Mouse (Mus musculus): ENCODE results near the gene Fat1.
A peak's percentile ranks its signal among the peaks of the same experiment; 100 is the strongest.
"Not testable (repeated sequence)": the region's sequence is repeated elsewhere in the genome, so short reads cannot be mapped to it uniquely, and the experiment has no call there.

The Fat1 gene

GRCm38 (mm10) chr8:45011774-45012173, 76.5 kb downstream of the Fat1 start:
- no peak for DNase-seq

- no peak for DNase-seq
Measured at GRCm38 (mm10) chr8:45013852-45014251, 78.6 kb downstream of the Fat1 start.

- DNase-seq, result no peak
Measured at GRCm38 (mm10) chr8:45014498-45015067, 79.3 kb downstream of the Fat1 start.

- no peak for DNase-seq
Measured at GRCm38 (mm10) chr8:45015876-45016275, 80.6 kb downstream of the Fat1 start.

DNA sequence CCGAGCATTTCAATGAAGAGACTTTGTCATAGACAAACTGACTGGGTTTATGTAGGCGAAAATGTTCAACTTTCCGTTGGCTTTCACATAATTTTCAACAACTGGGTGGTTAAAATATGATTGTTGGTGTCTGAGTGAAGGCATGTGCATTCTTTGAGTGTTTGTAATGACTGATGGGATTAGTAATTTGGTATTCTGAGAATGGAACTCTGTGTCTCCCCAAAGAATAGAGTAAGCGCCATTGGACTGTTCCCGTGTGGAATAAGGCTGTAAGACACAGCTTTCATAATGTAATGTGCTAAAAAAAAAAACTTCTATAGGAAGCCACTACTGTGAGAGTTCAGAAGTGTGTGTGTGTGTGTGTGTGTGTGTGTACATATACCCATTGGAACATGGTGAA, 84.0 kb downstream of the Fat1 start:
- DNase-seq, result no peak

- no peak for DNase-seq
Measured at GRCm38 (mm10) chr8:45021171-45021570, 85.9 kb downstream of the Fat1 start.

DNA sequence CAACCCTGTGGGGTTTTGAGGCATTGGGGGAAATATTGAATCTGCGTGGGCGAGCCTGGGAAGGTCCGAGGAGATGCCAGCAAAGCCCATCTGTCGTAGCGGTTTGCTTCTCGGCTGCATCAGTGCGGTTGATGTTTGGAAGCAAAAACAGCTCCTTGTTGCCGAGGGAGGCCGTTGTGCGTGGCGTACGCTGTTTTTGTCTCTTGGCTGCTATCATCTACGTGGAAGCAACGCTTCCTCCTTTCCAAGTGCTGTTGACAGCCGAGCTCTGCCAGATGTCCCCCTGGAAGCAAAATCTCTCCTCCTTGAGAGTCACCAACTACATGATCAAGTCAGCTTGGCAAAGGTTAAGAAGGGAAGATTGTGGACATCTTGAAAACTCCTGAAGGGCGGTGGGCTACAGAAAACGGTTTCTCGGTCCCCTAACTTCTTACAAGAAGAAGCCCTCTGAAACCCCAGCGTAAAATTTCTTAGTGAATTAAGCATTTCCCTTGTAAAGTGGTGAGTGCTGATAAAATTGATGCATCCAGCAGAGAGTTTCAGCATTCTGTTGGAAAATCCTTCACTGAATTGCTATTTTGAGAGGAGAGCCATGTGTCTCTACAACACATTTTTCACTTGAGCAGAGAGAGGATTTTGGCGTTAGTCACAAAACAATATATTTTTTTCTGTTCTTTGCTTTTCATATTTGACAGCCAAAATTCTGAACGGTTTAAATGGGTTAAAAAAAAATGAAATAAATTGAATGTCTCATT, 86.8 kb downstream of the Fat1 start:
- peak; percentile 70 for DNase-seq

DNA sequence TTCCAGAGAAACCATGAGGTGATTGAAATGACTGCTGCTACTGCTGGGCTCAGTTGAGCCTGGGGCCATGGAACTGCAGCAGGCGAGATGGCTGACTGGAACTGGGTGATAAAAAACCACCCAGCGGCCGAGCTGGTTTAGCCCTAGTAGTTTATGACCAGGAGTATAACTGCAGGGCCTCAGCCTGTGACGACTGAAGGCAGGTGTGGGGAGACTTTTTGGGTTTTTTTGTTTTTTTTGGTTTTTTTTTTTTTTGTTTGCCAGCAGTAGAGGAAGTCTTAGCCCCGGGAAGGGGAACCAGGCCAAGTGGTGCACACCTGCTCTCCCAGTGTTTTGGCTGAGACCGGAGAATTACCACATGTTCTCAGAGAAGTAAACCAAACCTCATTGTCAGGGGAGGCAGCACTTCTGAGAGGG, 92.8 kb downstream of the Fat1 start:
- no peak for DNase-seq

- DNase-seq, result no peak
Measured at GRCm38 (mm10) chr8:45038350-45038749, 103.1 kb downstream of the Fat1 start.

DNA sequence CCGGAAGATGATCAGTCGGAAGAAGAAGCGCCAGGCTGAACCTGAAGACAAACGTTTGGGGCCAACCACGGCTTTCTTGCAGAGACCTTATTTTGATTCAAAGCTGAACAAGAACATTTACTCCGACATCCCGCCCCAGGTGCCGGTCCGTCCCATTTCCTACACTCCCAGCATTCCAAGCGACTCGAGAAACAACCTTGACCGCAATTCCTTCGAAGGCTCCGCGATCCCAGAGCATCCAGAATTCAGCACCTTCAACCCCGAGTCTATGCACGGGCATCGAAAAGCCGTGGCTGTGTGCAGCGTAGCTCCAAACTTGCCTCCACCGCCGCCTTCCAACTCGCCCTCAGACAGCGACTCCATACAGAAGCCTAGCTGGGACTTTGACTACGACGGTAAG, 108.9 kb downstream of the Fat1 start:
- DNase-seq, result no peak

- DNase-seq, result no peak
Measured at GRCm38 (mm10) chr8:45050451-45050850, 115.2 kb downstream of the Fat1 start.

DNA sequence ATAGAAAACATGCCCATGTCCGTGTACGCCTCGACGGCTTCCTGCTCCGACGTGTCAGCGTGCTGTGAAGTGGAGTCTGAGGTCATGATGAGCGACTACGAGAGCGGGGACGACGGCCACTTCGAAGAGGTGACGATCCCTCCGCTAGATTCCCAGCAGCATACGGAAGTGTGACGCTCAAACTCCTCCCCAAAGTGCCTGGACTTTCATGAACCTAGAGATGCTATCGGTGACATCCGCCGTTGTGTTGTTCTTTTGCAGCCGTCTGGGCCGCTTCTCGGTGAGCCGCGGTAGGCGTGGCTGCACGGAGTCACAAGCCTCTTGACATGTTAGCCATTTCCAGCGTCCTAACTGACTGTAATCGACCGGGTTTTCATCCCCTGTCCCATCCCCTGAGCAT, 116.0 kb downstream of the Fat1 start:
- no peak for DNase-seq

DNA sequence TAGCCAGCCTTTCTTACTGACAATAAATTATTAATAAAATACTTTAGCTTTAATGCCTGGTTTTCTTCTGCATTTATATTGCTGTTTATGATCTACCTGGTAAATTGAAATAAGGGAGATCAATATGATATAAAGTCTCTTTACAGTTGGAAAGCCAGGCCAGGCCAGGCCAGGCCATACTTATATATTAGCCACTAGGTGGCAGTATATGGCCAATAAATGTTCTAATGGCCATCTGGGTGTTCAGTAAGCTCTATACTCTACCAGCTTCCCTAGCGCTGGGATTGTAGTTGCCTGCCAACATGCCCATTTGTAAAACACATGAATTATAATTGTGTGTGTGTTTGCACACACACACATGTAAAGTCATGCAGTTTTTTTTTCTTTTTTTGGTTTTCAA, 117.0 kb downstream of the Fat1 start:
- no peak for DNase-seq

DNA sequence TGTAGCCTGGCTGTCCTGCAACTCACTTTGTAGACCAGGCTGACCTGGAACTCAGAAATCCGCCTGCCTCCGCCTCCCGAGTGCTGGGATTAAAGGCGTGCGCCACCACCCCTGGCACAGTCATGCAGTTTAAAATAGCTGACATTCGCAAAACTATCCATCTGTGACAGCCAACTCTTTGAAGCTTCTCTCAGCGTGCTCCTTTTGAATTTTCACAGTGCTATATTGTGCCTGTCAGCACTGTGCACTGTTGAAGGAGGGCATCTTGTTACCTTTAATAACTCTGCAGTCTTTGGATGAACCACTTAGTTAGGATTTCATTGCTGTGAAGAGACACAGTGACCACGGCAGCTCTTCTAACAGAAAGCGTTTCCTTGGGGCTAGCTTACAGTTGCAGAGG, 117.4 kb downstream of the Fat1 start:
- no peak for DNase-seq

DNA sequence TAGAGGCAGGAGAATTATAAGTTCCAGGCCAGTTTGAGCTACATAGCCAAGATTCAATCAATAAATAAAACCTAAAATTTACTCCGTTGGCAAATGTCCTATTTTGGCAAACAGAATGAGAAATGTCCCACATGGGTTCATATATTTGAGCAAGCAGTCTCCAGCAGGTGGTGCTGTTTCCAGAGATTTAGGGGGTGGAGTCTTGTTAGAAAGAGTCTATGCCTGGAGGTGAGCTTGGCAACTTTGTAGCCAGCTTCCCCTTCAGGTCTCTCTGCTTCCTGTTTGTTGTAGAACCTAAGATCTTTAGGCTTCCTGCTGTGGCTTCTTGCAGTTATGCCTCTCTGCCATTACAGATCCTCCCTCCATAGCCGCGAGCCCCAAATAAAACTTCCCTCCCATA, 120.3 kb downstream of the Fat1 start:
- DNase-seq, result no peak

DNA sequence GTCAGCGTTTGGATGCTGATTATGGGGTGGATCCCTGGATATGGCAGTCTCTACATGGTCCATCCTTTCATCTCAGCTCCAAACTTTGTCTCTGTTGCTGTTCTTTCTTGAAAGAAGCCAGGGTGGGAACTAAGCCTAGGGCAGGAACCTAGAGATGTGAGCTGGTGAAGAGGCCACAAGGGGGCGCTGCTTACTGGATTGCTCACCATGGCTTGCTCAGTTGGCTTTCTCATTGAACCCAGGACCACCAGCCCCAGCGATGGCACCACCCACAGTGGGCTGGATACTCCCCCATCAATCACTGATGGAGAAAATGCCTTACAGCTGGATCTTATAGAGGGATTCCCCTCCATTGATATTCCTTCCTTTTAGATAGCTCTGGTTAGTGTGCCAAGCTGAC, 121.6 kb downstream of the Fat1 start:
- no peak for DNase-seq

- no peak for DNase-seq
Measured at GRCm38 (mm10) chr8:45060083-45060482, 124.8 kb downstream of the Fat1 start.

DNA sequence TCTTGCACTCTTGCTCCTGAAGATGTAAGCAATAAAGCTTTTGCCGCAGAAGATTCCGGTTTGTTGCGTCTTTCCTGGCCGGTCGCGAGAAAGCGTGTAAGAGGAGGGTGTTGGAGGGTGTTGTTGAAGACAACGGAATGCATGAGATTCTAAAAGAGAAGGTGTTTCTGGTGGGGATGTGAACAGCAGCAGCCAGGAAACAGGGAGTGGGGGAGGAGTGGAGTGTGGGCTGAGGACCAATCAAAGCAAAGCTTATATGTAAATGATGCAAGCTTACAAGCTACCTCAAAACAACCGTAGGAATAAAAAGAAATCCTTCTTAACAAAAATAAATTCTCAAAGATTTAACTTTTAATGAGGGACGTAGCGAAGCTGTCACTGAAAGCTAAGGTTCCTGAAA, 127.1 kb downstream of the Fat1 start:
- DNase-seq, result no peak

GRCm38 (mm10) chr8:45062982-45063924, 128.0 kb downstream of the Fat1 start:
- no peak for DNase-seq

DNA sequence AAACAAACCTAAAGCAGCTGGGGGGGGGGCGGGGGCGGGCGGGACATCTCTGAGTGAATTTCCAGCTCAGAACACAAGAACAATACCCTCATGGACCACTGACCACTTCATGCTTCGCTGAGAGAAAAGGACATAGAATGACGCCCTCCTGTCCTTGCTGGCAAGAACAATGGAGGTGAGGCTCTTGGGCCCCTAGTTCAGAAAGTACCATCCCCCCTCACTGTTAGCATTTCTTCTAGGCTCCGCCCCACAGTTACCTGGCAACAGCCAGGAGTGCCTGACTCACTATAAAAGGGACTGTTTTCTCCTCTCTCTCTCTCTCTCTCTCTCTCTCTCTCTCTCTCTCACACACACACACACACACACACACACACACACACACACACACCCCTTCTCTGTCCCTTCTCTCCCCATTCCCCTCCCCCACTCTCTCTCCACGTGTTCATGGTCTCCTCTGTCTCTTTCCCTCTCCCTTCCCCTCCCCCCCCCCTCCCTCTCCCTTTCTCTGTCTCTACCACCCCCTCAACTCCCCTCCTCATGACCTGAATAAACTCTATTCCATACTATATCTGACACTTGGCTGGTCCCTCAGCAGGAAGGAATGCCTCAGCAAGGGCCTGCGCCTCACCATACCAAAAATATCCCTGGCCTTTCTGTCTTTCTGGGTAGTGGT, 129.1 kb downstream of the Fat1 start:
- DNase-seq, result no peak

DNA sequence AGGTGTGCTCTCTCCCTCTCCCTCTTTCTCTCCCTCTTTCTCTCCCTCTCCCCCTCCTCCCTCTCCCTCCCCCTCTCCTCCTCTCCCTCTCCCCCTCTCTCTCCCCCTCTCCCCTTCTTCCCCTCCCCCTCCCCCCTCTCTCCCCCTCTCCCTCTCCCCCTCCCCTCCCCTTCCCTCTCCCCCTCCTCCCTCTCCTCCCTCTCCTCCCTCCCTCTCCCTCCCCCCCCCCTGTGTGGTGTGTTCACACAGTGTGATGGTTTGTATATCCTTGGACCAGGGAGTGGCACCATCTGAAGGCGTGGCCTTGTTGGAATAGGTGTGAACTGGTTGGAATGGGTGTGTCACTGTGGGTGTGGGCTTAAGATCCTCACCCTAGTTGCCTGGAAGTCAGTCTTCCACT, 130.1 kb downstream of the Fat1 start:
- not testable (repeated sequence) for DNase-seq

- peak; percentile 83 for DNase-seq
Measured at GRCm38 (mm10) chr8:45068759-45069386, 133.6 kb downstream of the Fat1 start, which contains the start of gene Mtnr1a. Gene Mtnr1a (plus strand): TSS chr8:45069137.

DNA sequence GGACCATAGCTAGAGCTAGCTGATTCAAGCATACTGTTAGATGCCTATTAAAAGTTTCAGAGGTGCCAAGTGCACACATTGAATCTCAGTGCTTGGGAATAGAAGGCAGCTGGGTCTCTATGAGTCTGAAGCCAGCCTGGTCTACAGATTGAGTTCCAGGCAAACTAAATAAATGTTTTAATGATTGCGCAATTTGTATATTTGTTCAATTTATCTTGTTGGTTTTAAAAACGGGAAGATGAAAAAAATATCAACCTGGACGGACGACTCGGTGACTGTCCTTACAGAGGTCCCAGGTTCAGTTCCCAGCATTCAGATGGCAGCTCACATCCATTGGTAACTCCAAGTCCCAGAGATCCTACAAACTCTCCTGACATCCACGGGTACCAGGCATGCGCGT, 135.7 kb downstream of the Fat1 start:
- no peak for DNase-seq
